Mouse (Mus musculus): Measurements from ENCODE around the gene Dars. TPM values are rescaled to one million over a fixed set of nuclear protein-coding genes. Genes with fewer than 3 reads are reported as not detected.

Dars gene
- polyA plus RNA-seq, 1 experiment from 2014 or later = 96.3 TPM

DNA sequence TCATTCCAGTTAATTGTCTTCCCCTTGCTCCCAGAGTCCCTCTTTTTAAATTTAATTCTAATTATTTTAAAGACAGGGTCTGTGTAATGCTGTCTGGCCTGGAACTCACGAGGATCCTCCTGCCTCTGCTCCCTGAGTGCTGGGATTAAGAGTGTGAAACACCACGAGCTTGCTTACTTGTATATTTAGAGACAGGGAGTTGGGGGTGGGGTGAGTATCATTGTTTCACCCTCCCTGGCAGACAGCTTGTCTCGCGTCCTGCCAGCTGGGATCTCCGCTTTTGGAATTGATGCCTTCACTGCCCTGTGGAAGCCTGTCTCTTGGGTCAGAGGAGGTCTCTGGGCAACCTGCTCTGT is 343 bp upstream of the Dars start:
- Histone ChIP-seq H3K27ac (replicated peaks) (peak overlapping the region; percentile 24; the same call in 1 of the 2 replicates), H3K4me3 (replicated peaks) (peak overlapping the region; percentile 89), H3K4me2 (peak overlapping the region; percentile 69), H3K4me1 (replicated peaks) (peaks cover 15% of the 10 kb centered on the region), H3K9me3 (replicated peaks) (no peaks in the 10 kb centered on the region), H3K9ac (no peak overlapping the region), H3K27me3 (no peaks in the 10 kb centered on the region), H3K36me3 (replicated peaks) (peaks cover 11% of the 10 kb centered on the region; the same call in 1 of the 2 replicates)
- ATAC-seq (ENCODE audit: insufficient read depth) = peak; percentile 2; the same call in 1 of the 2 replicates
- WGBS (ENCODE audit: insufficient replicate concordance) = 37% methylated on average over 5 of the region's 5 CpGs

DNA sequence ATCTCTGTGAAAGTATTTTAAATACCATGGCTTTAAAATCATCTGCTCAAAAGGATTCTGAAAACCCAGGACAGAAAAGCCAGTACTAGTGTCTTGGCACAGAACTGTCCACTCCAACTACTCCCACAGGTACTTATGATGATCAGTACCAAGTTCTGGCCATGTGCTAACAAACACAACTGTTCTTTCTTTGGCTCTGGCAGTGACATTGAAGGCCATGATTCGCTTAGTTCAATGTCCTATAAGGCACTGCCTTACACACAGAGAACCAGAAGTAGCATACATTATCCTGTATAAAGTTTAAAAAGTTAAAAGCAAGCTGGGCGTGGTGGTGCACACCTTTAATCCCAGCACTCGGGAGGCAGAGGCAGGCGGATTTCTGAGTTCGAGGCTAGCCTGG is 6.0 kb downstream of the Dars start:
- no peak overlapping the region for H3K9ac ChIP-seq
- no peaks in the 10 kb centered on the region for H3K27me3 ChIP-seq
- no peak overlapping the region for H3K27ac ChIP-seq (replicated peaks)
- H3K36me3 ChIP-seq (replicated peaks) = peaks cover 39% of the 10 kb centered on the region
- peaks cover 26% of the 10 kb centered on the region for H3K4me1 ChIP-seq (replicated peaks)
- H3K4me2 ChIP-seq = no peak overlapping the region
- no peak overlapping the region for H3K4me3 ChIP-seq (replicated peaks)
- 81% methylated on average over 5 of the region's 5 CpGs for WGBS (ENCODE audit: insufficient replicate concordance)
- ATAC-seq (ENCODE audit: insufficient read depth) = no peak
- H3K9me3 ChIP-seq (replicated peaks) = no peaks in the 10 kb centered on the region

DNA sequence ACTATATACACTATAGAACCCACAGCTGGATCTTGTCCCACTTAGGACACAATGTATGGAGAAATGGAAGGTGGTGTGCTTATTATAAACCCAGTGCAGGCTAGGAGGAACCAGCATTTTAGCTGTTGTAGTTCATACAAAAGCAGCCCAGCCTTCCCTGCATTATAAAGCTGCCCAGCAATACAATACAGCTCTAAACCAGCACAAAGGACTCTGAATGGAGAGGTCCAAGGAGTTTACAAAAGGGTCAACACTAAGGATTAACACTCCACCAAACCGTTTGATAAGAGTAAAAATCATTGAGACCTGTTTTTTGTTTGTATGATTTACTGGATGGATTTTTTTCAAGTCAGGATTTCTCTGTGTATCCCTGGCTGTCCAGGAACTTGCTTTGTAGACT is 10.3 kb downstream of the Dars start:
- WGBS (ENCODE audit: insufficient replicate concordance) = 59% methylated on average over 1 of the region's 1 CpGs
- peaks cover 52% of the 10 kb centered on the region for H3K36me3 ChIP-seq (replicated peaks)

DNA sequence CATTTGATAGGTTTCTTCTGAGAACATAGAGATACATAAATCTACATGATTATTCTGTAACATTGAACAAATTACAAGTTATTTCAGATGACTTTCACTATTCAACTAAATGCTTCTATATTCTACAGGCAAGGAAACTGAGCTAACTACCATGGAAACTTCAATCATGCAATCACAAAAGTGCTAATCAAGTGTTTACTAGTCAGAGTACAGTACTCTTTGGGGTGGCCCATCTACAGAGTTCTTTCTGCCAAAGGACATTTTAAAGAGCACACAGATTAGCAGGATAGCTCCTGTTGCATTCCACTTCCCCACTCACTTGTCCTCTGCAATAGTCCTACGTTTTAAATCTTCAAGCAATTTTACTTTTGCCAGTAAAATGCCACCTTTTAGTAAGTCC is 11.5 kb downstream of the Dars start:
- WGBS (ENCODE audit: insufficient replicate concordance) = 55% methylated on average over 1 of the region's 1 CpGs
- no peak for ATAC-seq (ENCODE audit: insufficient read depth)
- H3K36me3 ChIP-seq (replicated peaks) = peaks cover 55% of the 10 kb centered on the region

More for the DNA sequence above, 10.3 kb downstream of the Dars start:
- peaks cover 21% of the 10 kb centered on the region; the same call in 1 of the 2 replicates for H3K4me1 ChIP-seq (replicated peaks)
- H3K9me3 ChIP-seq (replicated peaks) = no peaks in the 10 kb centered on the region
- no peak overlapping the region for H3K9ac ChIP-seq
- no peak overlapping the region for H3K4me2 ChIP-seq
- no peak overlapping the region for H3K4me3 ChIP-seq (replicated peaks)
- H3K27me3 ChIP-seq = no peaks in the 10 kb centered on the region
- no peak for ATAC-seq (ENCODE audit: insufficient read depth)
- no peak overlapping the region for H3K27ac ChIP-seq (replicated peaks)

DNA sequence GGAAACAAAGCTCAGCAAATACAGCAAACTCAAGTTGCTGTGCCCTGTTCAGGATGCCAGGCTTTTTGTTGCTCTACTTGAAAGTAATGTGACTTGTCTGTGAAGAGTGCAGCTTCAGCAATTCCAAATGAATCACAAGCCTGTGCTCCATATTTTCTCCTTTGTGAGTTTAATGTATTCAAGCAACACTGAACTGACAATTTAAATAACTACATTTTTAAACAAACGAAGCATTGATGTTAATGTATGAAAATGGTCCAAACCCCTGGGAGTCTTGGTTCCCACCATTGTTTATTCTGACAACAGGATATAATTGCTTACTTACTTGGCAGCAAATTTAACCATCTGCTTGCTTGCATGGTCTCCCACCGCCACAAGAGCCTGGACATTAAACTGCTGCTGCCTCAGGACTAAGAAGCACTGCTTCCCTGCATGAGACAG is 12.1 kb downstream of the Dars start:
- H3K4me2 ChIP-seq = no peak overlapping the region
- H3K9me3 ChIP-seq (replicated peaks) = no peaks in the 10 kb centered on the region
- 77% methylated on average over 2 of the region's 2 CpGs for WGBS (ENCODE audit: insufficient replicate concordance)
- peaks cover 17% of the 10 kb centered on the region; the same call in 1 of the 2 replicates for H3K4me1 ChIP-seq (replicated peaks)
- H3K4me3 ChIP-seq (replicated peaks) = no peak overlapping the region
- H3K27me3 ChIP-seq = no peaks in the 10 kb centered on the region
- no peak for ATAC-seq (ENCODE audit: insufficient read depth)
- peaks cover 52% of the 10 kb centered on the region for H3K36me3 ChIP-seq (replicated peaks)
- no peak overlapping the region for H3K9ac ChIP-seq
- H3K27ac ChIP-seq (replicated peaks) = no peak overlapping the region

More for the DNA sequence above, 11.5 kb downstream of the Dars start:
- H3K4me2 ChIP-seq = no peak overlapping the region
- no peaks in the 10 kb centered on the region for H3K9me3 ChIP-seq (replicated peaks)
- peaks cover 17% of the 10 kb centered on the region; the same call in 1 of the 2 replicates for H3K4me1 ChIP-seq (replicated peaks)
- no peak overlapping the region for H3K4me3 ChIP-seq (replicated peaks)
- H3K27me3 ChIP-seq = no peaks in the 10 kb centered on the region
- no peak overlapping the region for H3K27ac ChIP-seq (replicated peaks)
- no peak overlapping the region for H3K9ac ChIP-seq

DNA sequence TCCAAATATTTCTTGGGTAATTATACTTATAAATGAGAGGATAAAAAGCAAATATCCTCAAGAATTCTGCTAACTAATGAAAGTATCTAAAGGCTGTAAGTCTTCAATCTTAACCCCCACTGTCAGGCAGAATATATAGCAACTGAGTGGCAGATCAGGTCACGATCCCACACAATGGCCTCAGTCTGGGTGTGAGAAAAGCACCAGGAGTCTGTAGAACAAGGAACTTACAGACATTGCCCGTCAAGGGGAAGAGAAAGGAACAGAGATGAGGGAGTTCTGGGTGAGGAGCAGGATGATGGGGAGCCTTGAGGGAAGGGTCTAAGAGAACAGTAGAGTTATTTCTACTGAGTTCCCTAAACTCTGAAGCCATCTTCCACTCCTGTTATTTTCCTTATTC is 16.2 kb downstream of the Dars start:
- WGBS (ENCODE audit: insufficient replicate concordance) = 79% methylated on average over 2 of the region's 2 CpGs
- ATAC-seq (ENCODE audit: insufficient read depth) = no peak
- Histone ChIP-seq H3K27me3 (no peaks in the 10 kb centered on the region), H3K36me3 (replicated peaks) (peaks cover 70% of the 10 kb centered on the region), H3K27ac (replicated peaks) (no peak overlapping the region), H3K9me3 (replicated peaks) (no peaks in the 10 kb centered on the region), H3K9ac (no peak overlapping the region), H3K4me3 (replicated peaks) (no peak overlapping the region), H3K4me1 (replicated peaks) (no peaks in the 10 kb centered on the region), H3K4me2 (no peak overlapping the region)

DNA sequence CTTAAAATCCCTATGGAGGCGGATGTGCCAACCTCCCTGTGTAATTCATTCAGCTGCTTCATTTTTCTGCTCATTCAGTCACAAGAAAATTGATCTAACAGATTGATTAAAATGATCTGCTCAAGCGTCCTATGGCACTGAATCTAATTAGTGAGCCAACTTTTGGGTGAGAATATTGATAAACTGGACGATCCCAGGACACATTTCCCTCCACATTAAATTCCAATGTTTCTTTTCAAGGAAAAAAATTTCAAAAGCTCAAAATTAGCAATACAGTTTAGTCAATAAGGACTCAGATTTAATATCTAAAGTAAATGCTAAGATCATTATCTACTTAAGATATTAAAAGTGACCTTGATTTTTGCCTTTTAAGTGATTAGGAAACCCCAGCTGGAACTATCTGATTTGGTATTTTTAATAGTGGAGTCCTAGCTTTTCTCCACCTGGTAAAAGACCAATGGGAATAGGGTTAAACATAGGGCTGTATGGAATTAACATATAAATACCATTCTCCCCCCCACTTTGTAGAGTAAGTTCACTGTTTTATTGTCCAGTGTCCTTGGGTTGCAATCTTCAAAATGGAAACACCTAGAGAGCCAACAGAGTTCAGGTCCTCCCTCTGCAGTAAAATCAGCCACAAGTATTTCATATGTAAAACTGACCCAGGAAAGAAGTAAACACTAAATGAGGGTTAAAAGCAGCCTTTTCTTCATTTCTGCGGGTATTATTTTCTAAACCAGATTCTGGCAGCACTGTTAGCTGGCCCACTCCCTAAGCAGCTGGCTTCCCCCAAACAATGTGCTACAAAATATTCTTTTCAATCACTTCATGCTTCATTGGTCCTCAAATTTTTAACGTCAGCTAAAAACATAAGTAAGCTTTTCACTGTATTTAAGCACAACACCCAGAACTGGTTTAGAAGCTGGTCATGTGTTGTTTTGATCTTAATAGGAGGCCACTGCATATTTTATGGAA is 16.9 kb downstream of the Dars start:
- Histone ChIP-seq H3K4me1 (replicated peaks) (no peaks in the 10 kb centered on the region), H3K4me3 (replicated peaks) (no peak overlapping the region), H3K36me3 (replicated peaks) (peaks cover 74% of the 10 kb centered on the region), H3K9me3 (replicated peaks) (no peaks in the 10 kb centered on the region), H3K9ac (no peak overlapping the region), H3K27ac (replicated peaks) (no peak overlapping the region), H3K4me2 (no peak overlapping the region), H3K27me3 (no peaks in the 10 kb centered on the region)
- ATAC-seq (ENCODE audit: insufficient read depth) = no peak
- 71% methylated on average over 5 of the region's 5 CpGs for WGBS (ENCODE audit: insufficient replicate concordance)

DNA sequence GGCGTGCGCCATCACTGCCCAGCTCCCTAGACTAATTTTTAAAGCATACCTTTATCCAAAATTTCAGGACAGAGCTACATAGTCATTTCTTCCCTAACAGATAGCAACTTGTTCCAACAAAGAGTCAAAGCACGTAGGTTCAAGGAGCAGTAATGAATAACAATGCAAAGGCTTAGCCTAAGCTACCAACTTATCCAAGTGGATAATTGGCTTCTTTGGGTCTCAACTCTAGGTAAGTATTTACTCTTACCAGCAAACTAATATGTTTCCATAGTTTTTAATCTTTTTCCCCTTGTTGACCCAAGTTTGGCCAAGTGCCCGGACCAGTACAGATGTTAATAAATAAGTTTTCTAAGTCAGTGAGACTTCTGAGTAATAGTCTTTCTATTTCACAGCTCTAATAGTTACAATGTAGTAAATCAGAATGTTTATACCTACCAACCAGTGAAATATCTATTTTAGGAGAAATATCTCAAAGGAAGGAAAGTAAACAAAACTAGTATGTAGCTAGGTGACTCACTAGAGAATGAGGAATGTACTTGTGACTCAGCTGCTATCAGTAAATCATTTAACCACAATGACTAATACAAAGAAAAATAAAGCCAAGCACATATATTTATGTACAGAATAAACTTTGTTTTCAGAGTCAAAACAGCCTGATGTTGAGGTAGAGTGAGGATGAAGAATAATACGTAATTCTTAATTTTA is 18.3 kb downstream of the Dars start:
- Histone ChIP-seq H3K9me3 (replicated peaks) (no peaks in the 10 kb centered on the region), H3K27ac (replicated peaks) (no peak overlapping the region), H3K4me1 (replicated peaks) (no peaks in the 10 kb centered on the region), H3K4me3 (replicated peaks) (no peak overlapping the region), H3K36me3 (replicated peaks) (peaks cover 67% of the 10 kb centered on the region), H3K9ac (no peak overlapping the region), H3K4me2 (no peak overlapping the region), H3K27me3 (no peaks in the 10 kb centered on the region)
- 83% methylated on average over 5 of the region's 5 CpGs for WGBS (ENCODE audit: insufficient replicate concordance)
- ATAC-seq (ENCODE audit: insufficient read depth) = no peak

DNA sequence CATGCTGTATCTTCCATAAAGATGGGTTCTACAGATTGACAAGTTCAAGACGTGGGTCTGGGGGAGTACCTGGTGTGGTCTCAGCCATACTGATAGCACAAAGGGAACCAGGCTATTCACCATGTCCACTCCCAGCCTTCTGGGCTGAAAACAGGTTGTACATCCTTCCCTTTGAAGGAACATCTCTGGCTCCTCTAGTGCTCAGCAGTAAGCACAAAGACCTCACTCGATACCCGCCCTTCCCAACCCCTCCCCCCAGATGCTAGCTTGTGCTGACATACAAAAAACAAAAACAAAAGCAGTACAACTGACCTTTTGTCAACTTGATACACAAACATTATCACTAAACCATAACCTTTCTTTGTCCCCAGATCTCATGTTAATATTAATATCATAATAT is 22.5 kb downstream of the Dars start:
- ATAC-seq (ENCODE audit: insufficient read depth) = no peak
- peaks cover 55% of the 10 kb centered on the region for H3K36me3 ChIP-seq (replicated peaks)
- WGBS (ENCODE audit: insufficient replicate concordance) = 78% methylated on average over 3 of the region's 3 CpGs

DNA sequence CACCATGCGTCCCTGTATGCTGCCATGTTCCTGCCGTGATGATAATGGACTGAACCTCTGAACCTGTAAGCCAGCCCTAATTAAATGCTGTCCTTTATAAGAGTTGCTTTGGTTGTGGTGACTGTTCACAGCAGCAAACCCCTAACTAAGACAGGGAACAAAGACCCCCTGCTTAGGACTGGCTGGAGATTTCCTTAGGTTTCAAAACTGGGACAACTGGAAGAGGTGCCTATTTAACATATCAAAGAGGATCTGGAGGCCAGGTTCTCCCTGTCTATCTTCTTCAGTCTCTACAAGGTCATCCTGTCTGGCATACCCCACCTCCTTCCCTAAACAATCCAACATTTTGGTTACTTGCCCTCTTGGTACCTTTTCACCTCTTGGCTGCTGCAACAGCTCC is 24.8 kb downstream of the Dars start:
- Histone ChIP-seq H3K9ac (no peak overlapping the region), H3K4me2 (no peak overlapping the region), H3K27me3 (no peaks in the 10 kb centered on the region), H3K4me1 (replicated peaks) (no peaks in the 10 kb centered on the region), H3K36me3 (replicated peaks) (peaks cover 53% of the 10 kb centered on the region), H3K27ac (replicated peaks) (no peak overlapping the region), H3K9me3 (replicated peaks) (no peaks in the 10 kb centered on the region), H3K4me3 (replicated peaks) (no peak overlapping the region)
- 77% methylated on average over 2 of the region's 2 CpGs for WGBS (ENCODE audit: insufficient replicate concordance)
- no peak for ATAC-seq (ENCODE audit: insufficient read depth)

More for the DNA sequence above, 22.5 kb downstream of the Dars start:
- no peaks in the 10 kb centered on the region for H3K9me3 ChIP-seq (replicated peaks)
- H3K4me1 ChIP-seq (replicated peaks) = no peaks in the 10 kb centered on the region
- H3K4me2 ChIP-seq = no peak overlapping the region
- no peak overlapping the region for H3K9ac ChIP-seq
- H3K4me3 ChIP-seq (replicated peaks) = no peak overlapping the region
- H3K27me3 ChIP-seq = no peaks in the 10 kb centered on the region
- no peak overlapping the region for H3K27ac ChIP-seq (replicated peaks)

DNA sequence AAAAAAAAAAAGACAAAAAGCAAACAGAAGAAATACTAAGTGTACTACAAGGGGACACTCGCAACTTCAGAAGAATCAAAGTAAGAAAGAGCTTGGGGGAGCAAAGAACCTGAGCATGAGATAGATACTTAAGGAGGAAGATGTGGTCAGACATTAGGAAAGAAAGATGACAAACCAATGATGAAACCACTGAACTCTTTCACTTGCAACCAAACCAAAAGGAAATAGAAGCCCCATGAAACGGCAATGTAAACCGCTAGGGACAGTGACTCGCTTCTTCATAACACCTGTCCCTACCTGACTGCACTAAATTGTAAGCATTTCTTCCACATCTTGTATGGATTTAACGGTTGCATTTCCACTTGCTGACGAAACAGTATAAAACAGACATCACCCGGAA is 30.7 kb downstream of the Dars start:
- H3K36me3 ChIP-seq (replicated peaks) = peaks cover 67% of the 10 kb centered on the region
- no peak overlapping the region for H3K4me2 ChIP-seq
- H3K4me1 ChIP-seq (replicated peaks) = no peaks in the 10 kb centered on the region
- no peak overlapping the region for H3K9ac ChIP-seq
- H3K27me3 ChIP-seq = no peaks in the 10 kb centered on the region
- 71% methylated on average over 7 of the region's 7 CpGs for WGBS (ENCODE audit: insufficient replicate concordance)
- no peak overlapping the region for H3K4me3 ChIP-seq (replicated peaks)
- ATAC-seq (ENCODE audit: insufficient read depth) = no peak
- H3K9me3 ChIP-seq (replicated peaks) = no peaks in the 10 kb centered on the region
- no peak overlapping the region for H3K27ac ChIP-seq (replicated peaks)

All from liver, embryonic 15.5 days (tissue).